Mouse (Mus musculus): Measurements from ENCODE around the gene Rab27a. TPM values are rescaled to one million over a fixed set of nuclear protein-coding genes. Genes with fewer than 3 reads are reported as not detected.
"Not testable (repeated sequence)": the region's sequence is repeated elsewhere in the genome, so short reads cannot be mapped to it uniquely, and the experiment has no call there.

Rab27a gene
- polyA plus RNA-seq, 1 experiment: 14.8 TPM

DNA sequence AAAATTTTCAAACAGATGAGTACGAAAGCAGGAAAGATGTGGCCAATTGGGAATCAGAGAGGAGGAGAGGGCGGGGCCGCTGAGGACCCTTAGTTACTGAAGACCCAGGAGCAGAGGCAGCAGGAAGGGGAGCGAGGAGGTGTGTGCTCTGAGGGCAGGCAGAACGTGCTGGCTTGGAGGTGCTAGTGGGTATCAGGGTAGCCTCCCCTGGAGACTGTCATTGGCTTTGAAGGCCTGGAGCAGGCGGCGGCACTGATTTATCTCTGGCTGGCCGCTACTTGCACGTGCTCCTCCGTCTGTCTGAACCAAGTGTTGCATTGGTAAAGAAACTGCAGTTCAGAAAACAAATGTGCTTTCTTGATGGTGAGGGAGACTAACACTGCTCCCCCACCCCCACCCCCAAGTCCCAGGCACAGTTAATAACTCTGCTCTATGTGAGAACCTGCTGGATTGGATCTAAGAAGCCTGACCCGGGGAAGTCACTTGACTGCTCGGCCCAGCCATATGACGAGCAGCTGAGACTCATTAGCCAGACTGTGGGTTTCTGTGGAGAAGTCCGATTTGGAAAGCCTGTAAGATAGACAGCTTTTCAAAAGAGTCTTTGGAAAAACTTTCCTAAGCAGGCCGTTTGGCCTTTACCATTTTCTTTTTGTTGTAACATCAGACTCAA is 19.1 kb downstream of the Rab27a start:
- TF ChIP-seq POLR2A (IDR thresholded peaks at IDR 0.05; ENCODE audit: control insufficient read depth, low read depth, low read length): no peak
- Histone ChIP-seq H3K4me3 (ENCODE audit: control insufficient read depth, low read depth, low read length) (no peak overlapping the region), H3K4me1 (ENCODE audit: control insufficient read depth, insufficient read depth, low read length) (peaks cover 3% of the 10 kb centered on the region), H3K27ac (ENCODE audit: control insufficient read depth, insufficient read depth, low read depth, low read length) (no peak overlapping the region), H3K36me3 (ENCODE audit: control insufficient read depth, insufficient read depth, low read length) (no peaks in the 10 kb centered on the region), H3K27me3 (ENCODE audit: control insufficient read depth, insufficient read depth, low read length) (no peaks in the 10 kb centered on the region)

DNA sequence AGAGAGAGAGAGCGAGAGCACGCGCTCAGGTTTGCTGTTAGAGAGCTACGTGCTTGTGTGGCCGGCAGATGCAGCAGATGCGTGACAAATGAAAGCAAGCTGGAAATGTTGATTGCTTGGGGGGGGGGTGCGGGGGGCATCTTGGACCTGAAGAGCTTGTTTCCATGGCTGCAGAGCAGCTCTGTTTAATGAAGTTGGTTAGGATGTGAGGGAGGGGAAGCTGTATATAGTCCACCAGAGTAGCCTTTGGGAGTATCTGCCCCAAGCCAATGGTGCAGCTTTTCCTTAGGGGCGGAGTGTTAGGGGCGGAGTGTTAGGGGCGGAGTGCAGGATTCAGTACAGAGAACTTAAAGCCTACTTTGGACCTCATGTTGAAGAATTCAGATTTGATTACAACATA is 22.4 kb downstream of the Rab27a start:
- peaks cover 3% of the 10 kb centered on the region for H3K4me1 ChIP-seq (ENCODE audit: control insufficient read depth, insufficient read depth, low read length)
- no peaks in the 10 kb centered on the region for H3K27me3 ChIP-seq (ENCODE audit: control insufficient read depth, insufficient read depth, low read length)
- TF ChIP-seq POLR2A (IDR thresholded peaks at IDR 0.05; ENCODE audit: control insufficient read depth, low read depth, low read length) (no peak), CTCF (IDR thresholded peaks at IDR 0.05; ENCODE audit: control insufficient read depth, insufficient read depth, insufficient replicate concordance, low read depth, low read length) (no peak)
- 0 out of 2 replicates have a peak overlapping the region, but pooled peaks have one; percentile 13 for H3K27ac ChIP-seq (ENCODE audit: control insufficient read depth, insufficient read depth, low read depth, low read length)
- no peaks in the 10 kb centered on the region for H3K36me3 ChIP-seq (ENCODE audit: control insufficient read depth, insufficient read depth, low read length)
- no peak overlapping the region for H3K4me3 ChIP-seq (ENCODE audit: control insufficient read depth, low read depth, low read length)

DNA sequence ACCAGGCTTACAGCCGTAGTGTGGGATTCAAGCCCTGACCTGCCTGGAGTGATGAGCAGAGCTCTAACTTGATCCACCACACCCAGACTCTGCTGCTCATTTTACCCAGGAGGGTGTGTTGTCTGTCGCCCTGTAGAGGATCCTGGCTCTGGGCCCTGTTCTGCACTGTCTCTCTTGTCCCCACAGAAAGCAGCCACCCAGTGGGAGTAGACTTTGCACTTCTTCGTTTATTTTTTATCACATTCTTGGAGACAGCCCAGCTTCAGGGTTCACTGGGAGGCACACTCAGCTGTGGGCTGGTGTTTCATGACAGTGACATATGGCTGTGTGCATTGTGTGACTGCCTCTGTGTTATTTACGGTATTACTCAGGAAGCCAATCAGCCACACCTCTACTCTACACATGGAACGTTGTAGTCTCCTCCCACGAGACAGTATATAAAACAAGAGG is 23.6 kb downstream of the Rab27a start:
- Histone ChIP-seq H3K27me3 (ENCODE audit: control insufficient read depth, insufficient read depth, low read length) (no peaks in the 10 kb centered on the region), H3K4me3 (ENCODE audit: control insufficient read depth, low read depth, low read length) (no peak overlapping the region), H3K27ac (ENCODE audit: control insufficient read depth, insufficient read depth, low read depth, low read length) (no peak overlapping the region), H3K4me1 (ENCODE audit: control insufficient read depth, insufficient read depth, low read length) (peaks cover 1% of the 10 kb centered on the region), H3K36me3 (ENCODE audit: control insufficient read depth, insufficient read depth, low read length) (no peaks in the 10 kb centered on the region)
- TF ChIP-seq CTCF (IDR thresholded peaks at IDR 0.05; ENCODE audit: control insufficient read depth, insufficient read depth, insufficient replicate concordance, low read depth, low read length): no peak
- no peak for TF ChIP-seq POLR2A (IDR thresholded peaks at IDR 0.05; ENCODE audit: control insufficient read depth, low read depth, low read length)

- Histone ChIP-seq H3K27me3 (ENCODE audit: control insufficient read depth, insufficient read depth, low read length) (no peaks in the 10 kb centered on the region), H3K4me1 (ENCODE audit: control insufficient read depth, insufficient read depth, low read length) (no peaks in the 10 kb centered on the region; the same call in 1 of the 2 replicates), H3K27ac (ENCODE audit: control insufficient read depth, insufficient read depth, low read depth, low read length) (no peak overlapping the region), H3K4me3 (ENCODE audit: control insufficient read depth, low read depth, low read length) (no peak overlapping the region), H3K36me3 (ENCODE audit: control insufficient read depth, insufficient read depth, low read length) (no peaks in the 10 kb centered on the region)
- TF ChIP-seq CTCF (IDR thresholded peaks at IDR 0.05; ENCODE audit: control insufficient read depth, insufficient read depth, insufficient replicate concordance, low read depth, low read length) (no peak), POLR2A (IDR thresholded peaks at IDR 0.05; ENCODE audit: control insufficient read depth, low read depth, low read length) (no peak)
Observed at GRCm38 (mm10) chr9:73068688-73069087, 24.0 kb downstream of the Rab27a start.

DNA sequence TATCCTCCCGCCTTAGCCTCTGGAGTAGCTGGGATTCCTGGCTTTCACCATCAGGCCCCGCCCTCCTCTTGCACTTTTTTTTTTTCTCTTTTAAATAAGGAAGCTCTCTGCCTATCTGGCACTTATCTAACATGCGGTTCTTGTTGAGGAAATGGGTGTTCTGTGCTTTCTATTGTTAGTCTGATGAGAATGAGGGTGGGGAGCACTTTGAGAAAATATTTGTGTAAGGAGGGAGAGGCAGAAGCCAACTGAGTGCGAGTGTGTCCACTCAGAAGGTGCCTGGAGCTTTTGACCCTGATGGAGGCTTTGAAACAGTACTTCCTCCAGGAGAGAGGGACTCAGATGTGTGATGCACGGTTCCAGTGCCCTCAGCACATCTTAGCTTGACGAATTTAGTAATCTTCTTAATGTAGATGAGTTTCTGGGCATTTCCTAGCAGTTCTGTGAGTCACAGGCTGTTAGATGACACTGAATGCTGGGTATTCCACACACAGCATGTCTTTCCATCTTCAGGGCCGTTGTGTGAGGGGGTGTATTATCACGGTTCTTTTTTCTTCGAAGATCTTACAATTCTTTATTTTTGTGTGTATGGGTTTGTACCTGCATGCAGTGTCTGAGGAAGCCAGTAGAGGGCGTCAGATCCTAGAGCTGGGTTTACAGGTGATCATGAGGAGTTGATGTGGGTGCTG is 26.5 kb downstream of the Rab27a start:
- no peaks in the 10 kb centered on the region for H3K27me3 ChIP-seq (ENCODE audit: control insufficient read depth, insufficient read depth, low read length)
- no peaks in the 10 kb centered on the region for H3K4me1 ChIP-seq (ENCODE audit: control insufficient read depth, insufficient read depth, low read length)
- H3K27ac ChIP-seq (ENCODE audit: control insufficient read depth, insufficient read depth, low read depth, low read length): 0 out of 2 replicates have a peak overlapping the region, but pooled peaks have one; percentile 13
- no peaks in the 10 kb centered on the region for H3K36me3 ChIP-seq (ENCODE audit: control insufficient read depth, insufficient read depth, low read length)
- H3K4me3 ChIP-seq (ENCODE audit: control insufficient read depth, low read depth, low read length): no peak overlapping the region
- no peak for TF ChIP-seq CTCF (IDR thresholded peaks at IDR 0.05; ENCODE audit: control insufficient read depth, insufficient read depth, insufficient replicate concordance, low read depth, low read length)
- TF ChIP-seq POLR2A (IDR thresholded peaks at IDR 0.05; ENCODE audit: control insufficient read depth, low read depth, low read length): no peak

DNA sequence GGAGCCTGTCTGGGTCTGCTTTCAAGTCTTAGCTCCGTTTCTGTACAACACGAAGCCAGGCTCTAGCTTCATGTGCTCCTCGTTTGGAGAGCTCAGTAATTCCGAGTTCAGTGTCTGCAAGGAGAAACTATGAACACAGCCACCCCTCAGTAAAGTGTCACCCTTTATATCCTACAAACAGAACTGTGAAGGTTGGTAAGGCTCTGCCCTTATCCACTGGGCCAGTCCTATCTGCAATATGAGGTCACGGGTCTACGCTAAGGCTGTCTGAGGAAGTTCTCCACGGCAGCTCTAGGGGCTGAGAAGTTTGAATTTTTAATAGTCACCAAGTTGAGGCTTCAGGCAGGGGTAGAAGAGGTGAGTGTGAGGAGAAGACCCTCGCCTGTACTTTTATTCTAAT is 27.8 kb downstream of the Rab27a start:
- Histone ChIP-seq H3K4me1 (ENCODE audit: control insufficient read depth, insufficient read depth, low read length) (no peaks in the 10 kb centered on the region), H3K36me3 (ENCODE audit: control insufficient read depth, insufficient read depth, low read length) (no peaks in the 10 kb centered on the region)

GRCm38 (mm10) chr9:73073169-73073568 is 28.5 kb downstream of the Rab27a start:
- Histone ChIP-seq H3K27ac (ENCODE audit: control insufficient read depth, insufficient read depth, low read depth, low read length) (no peak overlapping the region), H3K4me1 (ENCODE audit: control insufficient read depth, insufficient read depth, low read length) (no peaks in the 10 kb centered on the region), H3K27me3 (ENCODE audit: control insufficient read depth, insufficient read depth, low read length) (no peaks in the 10 kb centered on the region), H3K36me3 (ENCODE audit: control insufficient read depth, insufficient read depth, low read length) (no peaks in the 10 kb centered on the region), H3K4me3 (ENCODE audit: control insufficient read depth, low read depth, low read length) (no peak overlapping the region)
- TF ChIP-seq POLR2A (IDR thresholded peaks at IDR 0.05; ENCODE audit: control insufficient read depth, low read depth, low read length) (no peak), CTCF (IDR thresholded peaks at IDR 0.05; ENCODE audit: control insufficient read depth, insufficient read depth, insufficient replicate concordance, low read depth, low read length) (no peak)

More for the DNA sequence above, 27.8 kb downstream of the Rab27a start:
- Histone ChIP-seq H3K27me3 (ENCODE audit: control insufficient read depth, insufficient read depth, low read length) (no peaks in the 10 kb centered on the region), H3K27ac (ENCODE audit: control insufficient read depth, insufficient read depth, low read depth, low read length) (no peak overlapping the region), H3K4me3 (ENCODE audit: control insufficient read depth, low read depth, low read length) (no peak overlapping the region)
- TF ChIP-seq CTCF (IDR thresholded peaks at IDR 0.05; ENCODE audit: control insufficient read depth, insufficient read depth, insufficient replicate concordance, low read depth, low read length): no peak
- no peak for TF ChIP-seq POLR2A (IDR thresholded peaks at IDR 0.05; ENCODE audit: control insufficient read depth, low read depth, low read length)

GRCm38 (mm10) chr9:73079349-73079748 is 34.7 kb downstream of the Rab27a start:
- H3K4me1 ChIP-seq (ENCODE audit: control insufficient read depth, insufficient read depth, low read length); H3K27ac ChIP-seq (ENCODE audit: control insufficient read depth, insufficient read depth, low read depth, low read length); H3K4me3 ChIP-seq (ENCODE audit: control insufficient read depth, low read depth, low read length): not testable (repeated sequence)

More at GRCm38 (mm10) chr9:73079349-73079748, 34.7 kb downstream of the Rab27a start:
- not testable (repeated sequence) for H3K27me3 ChIP-seq (ENCODE audit: control insufficient read depth, insufficient read depth, low read length); H3K36me3 ChIP-seq (ENCODE audit: control insufficient read depth, insufficient read depth, low read length)

All from testis, adult 2 months (tissue).